Mouse (Mus musculus): ENCODE data around the gene Pglyrp3. TPM values are rescaled to one million over a fixed set of nuclear protein-coding genes. Genes with fewer than 3 reads are reported as not detected.

Pglyrp3 gene
- polyA plus RNA-seq, 1 experiment from 2014 or later, result not detected

Small RNA genes within 50 kb of the gene (microRNA-seq; reads per million reads assigned to microRNA genes)
- not detected for gene Gm23697
- gene Gm25145, result not detected

Other genes with a start within 250 kb of the Pglyrp3 start
- gene Lor, start 68.6 kb downstream of the Pglyrp3 start, polyA plus RNA-seq (2014; fragmentation: Nextera tagmentation; extraction: Ambion mirVana), result 3.4 and 4.8 TPM in 2 replicates
- not detected in 2 replicates for gene Prr9, start 109.4 kb downstream of the Pglyrp3 start, polyA plus RNA-seq (2014; fragmentation: Nextera tagmentation; extraction: Ambion mirVana)
- not detected in 2 replicates for gene Lelp1, start 128.2 kb downstream of the Pglyrp3 start, polyA plus RNA-seq (2014; fragmentation: Nextera tagmentation; extraction: Ambion mirVana)
- gene Sprr2a1, start 201.2 kb downstream of the Pglyrp3 start, polyA plus RNA-seq (2014; fragmentation: Nextera tagmentation; extraction: Ambion mirVana), result not detected in 2 replicates
- gene Sprr2a2, start 201.3 kb downstream of the Pglyrp3 start, polyA plus RNA-seq (2014; fragmentation: Nextera tagmentation; extraction: Ambion mirVana), result not detected in 2 replicates